Mouse (Mus musculus) neural tube, embryonic 13.5 days (tissue): ENCODE data around the gene Atp2a3. TPM values are rescaled to one million over a fixed set of nuclear protein-coding genes. Genes with fewer than 3 reads are reported as not detected.

Experiments used
- ATAC-seq: fragments of 200-750 bp; cut with Nextera tagmentation; 2 replicates; pipeline ENCODE4 v1.8.0; 2017; ENCODE audit warnings: low read depth, mild to moderate bottlenecking, moderate TSS enrichment, moderate library complexity
- H3K27ac ChIP-seq: fragments of 300-500 bp; sonication (generic); replicated peaks from 2 replicates; pipeline ENCODE4 v1.5.1; 2015; ENCODE audit warnings: moderate library complexity, mild to moderate bottlenecking, inconsistent platforms
- H3K27me3 ChIP-seq: fragments of 300-500 bp; sonication (generic); 2 replicates; pipeline ENCODE4 v1.6.1; 2015; ENCODE audit warnings: mild to moderate bottlenecking, inconsistent platforms
- H3K36me3 ChIP-seq: fragments of 300-500 bp; sonication (generic); 2 replicates; pipeline ENCODE4 v1.6.1; 2015; ENCODE audit warnings: mild to moderate bottlenecking, inconsistent platforms
- H3K4me1 ChIP-seq: fragments of 300-500 bp; sonication (generic); replicated peaks from 2 replicates; pipeline ENCODE4 v1.6.1; 2015; ENCODE audit warnings: inconsistent platforms
- H3K4me2 ChIP-seq: fragments of 300-500 bp; sonication (generic); 2 replicates; pipeline ENCODE4 v1.6.1; 2015; ENCODE audit warnings: inconsistent platforms, mild to moderate bottlenecking, moderate library complexity
- H3K4me3 ChIP-seq: fragments of 300-500 bp; sonication (generic); 2 replicates; pipeline ENCODE4 v1.5.1; 2015; ENCODE audit warnings: mild to moderate bottlenecking, inconsistent platforms
- H3K9ac ChIP-seq: fragments of 300-500 bp; sonication (generic); 2 replicates; pipeline ENCODE4 v1.6.1; 2015; ENCODE audit warnings: moderate library complexity, mild to moderate bottlenecking, inconsistent platforms
- H3K9me3 ChIP-seq: fragments of 300-500 bp; sonication (generic); 2 replicates; pipeline ENCODE4 v1.6.1; 2016; ENCODE audit warnings: inconsistent platforms
- WGBS: fragments of 180-500 bp; shearing (Covaris S2); methylation state at CpG from one replicate; pipeline ENCODE4 v1.1.7; 2015; 5-methylcytosine and 5-hydroxymethylcytosine counted together
- polyA plus RNA-seq: library from polyadenylated mRNA; unstranded; fragments of >200 nt; fragmentation: Nextera tagmentation; extraction: Ambion mirVana; gene quantifications from 2 replicates; pipeline ENCODE4 v1.2.1, GENCODE M21; 2015

Atp2a3 gene
- polyA plus RNA-seq, 1 experiment from 2014 or later = 0.80 TPM

DNA sequence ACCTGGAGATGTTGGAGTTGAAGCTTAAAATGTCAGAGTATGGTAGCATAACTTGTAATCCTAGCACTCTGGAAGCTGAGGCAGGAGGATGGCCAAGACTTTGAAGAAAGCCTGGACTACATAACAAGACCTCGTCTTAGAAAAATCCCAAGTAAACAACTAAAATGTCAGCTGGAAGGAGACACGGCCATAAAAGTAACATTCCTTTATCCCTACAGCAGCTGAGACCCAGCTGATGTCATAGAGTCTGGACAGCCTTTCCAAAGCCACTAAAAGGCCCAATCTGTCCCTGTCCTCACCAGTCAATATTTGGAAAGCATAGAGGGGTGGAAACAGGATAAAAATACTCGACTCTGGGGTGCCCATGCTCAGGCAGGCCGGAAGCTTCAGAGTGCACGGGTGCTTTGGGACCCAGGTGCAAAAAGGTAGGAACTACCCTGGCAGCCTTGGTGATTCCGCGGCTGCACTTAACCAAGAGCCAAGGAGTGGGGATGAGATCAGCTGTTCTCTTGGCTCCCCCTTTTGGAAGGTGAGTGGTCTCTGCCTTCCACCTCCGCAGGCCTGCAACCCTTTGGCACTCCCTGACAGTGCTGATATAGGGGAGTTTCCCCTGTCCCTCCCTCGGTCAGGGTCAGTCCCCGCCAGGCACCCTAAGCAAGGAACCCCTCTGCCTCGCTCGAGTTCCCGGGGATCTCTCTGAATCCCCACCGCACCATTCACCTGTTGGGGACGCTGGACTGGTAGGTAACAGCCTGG lies 867 bp upstream of the Atp2a3 start:
- Histone ChIP-seq H3K27ac (no peak overlapping the region), H3K4me1 (peaks cover 12% of the 10 kb centered on the region), H3K9ac (no peak overlapping the region), H3K9me3 (no peaks in the 10 kb centered on the region), H3K4me2 (0 out of 2 replicates have a peak overlapping the region, but pooled peaks have one; percentile 50), H3K27me3 (peaks cover 55% of the 10 kb centered on the region), H3K36me3 (no peaks in the 10 kb centered on the region), H3K4me3 (no peak overlapping the region)
- no peak for ATAC-seq
- WGBS = 14% methylated on average over 15 of the region's 15 CpGs

DNA sequence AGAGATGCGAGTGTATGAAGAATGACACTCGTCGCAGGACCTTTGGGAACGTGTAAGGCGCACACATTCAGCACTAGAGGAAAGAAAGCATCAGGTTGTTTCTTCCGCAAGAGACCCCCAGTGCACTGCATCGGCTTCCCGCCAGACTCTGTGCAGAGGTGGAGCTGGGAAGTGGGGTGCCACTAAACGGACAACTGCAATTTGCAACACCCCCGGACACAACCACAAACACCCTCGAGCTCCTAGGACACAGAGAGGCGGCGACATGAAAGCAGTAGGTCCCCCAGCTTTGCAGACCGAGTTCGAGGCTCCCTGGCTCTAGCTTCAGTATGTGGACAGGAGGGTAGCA lies 272 bp upstream of the Atp2a3 start:
- Histone ChIP-seq H3K9me3 (no peaks in the 10 kb centered on the region), H3K4me2 (peak overlapping the region; percentile 50), H3K27me3 (peaks cover 55% of the 10 kb centered on the region), H3K9ac (no peak overlapping the region), H3K4me1 (peaks cover 12% of the 10 kb centered on the region), H3K4me3 (peak overlapping the region; percentile 26), H3K36me3 (no peaks in the 10 kb centered on the region), H3K27ac (no peak overlapping the region)
- WGBS = 3% methylated on average over 15 of the region's 15 CpGs
- no peak for ATAC-seq

DNA sequence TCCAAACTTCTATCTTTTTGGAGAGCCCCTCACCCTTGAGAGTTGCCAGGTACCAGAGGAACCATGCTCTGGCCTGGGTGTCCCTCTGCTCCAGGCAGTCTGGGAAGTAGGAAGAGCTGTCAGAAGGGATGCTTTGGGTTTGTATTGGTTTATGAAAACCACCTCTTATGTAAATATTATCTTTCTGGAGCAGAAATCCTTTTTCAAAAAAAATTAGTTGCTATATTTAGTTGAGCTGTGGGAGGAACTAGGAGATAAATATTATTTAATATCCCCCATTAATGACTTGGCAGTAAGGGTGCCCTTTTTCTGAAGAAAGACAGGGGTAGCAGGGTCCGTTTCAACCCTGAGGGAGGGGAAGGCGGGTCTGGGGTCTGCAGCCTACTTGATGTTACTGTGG lies 1.4 kb downstream of the Atp2a3 start:
- H3K36me3 ChIP-seq = no peaks in the 10 kb centered on the region
- no peak overlapping the region for H3K27ac ChIP-seq
- H3K4me2 ChIP-seq = no peak overlapping the region
- 85% methylated on average over 2 of the region's 2 CpGs for WGBS
- H3K9ac ChIP-seq = no peak overlapping the region
- peaks cover 51% of the 10 kb centered on the region for H3K27me3 ChIP-seq
- no peak overlapping the region for H3K4me3 ChIP-seq
- ATAC-seq = no peak
- H3K9me3 ChIP-seq = no peaks in the 10 kb centered on the region
- H3K4me1 ChIP-seq = peaks cover 12% of the 10 kb centered on the region

DNA sequence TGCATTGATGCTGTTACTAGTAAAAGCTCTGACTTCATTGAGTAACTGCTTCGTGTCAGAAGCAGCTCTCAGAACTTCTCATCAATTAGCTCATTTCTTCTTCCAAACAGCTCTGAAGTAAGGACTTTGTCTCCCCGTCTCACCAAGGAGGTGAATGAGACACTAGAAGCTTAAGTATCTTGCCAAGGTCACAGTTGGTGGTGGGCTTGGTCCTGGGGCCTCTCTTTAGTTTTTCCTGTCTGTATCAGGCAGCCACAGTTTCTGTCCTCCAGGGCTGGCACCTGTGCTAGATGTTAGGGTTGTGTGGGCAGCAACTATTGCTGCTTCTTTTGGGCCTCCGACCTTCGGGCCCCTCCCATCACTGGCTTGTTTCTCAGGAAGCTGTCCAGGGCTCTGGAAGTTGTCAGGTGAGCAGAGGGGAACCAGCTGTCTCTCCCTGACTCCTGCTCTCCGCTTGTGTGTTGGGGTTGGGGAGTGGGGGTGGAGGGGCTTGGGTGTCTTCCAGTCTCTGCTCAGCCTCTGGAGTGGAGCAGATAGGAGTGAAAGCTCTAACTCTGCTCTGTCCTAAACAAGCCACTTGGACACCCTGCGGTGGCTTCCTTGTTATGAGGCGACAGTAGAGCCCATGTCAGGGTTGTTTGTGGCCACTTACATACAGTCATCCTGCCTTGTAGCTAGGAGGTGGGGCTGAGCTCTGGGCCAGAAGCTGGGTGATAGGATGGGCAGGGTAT lies 2.3 kb downstream of the Atp2a3 start:
- Histone ChIP-seq H3K9me3 (no peaks in the 10 kb centered on the region), H3K27ac (no peak overlapping the region), H3K9ac (no peak overlapping the region), H3K36me3 (no peaks in the 10 kb centered on the region), H3K4me3 (no peak overlapping the region), H3K4me2 (no peak overlapping the region), H3K4me1 (peaks cover 12% of the 10 kb centered on the region), H3K27me3 (peaks cover 51% of the 10 kb centered on the region)
- 52% methylated on average over 7 of the region's 7 CpGs for WGBS
- ATAC-seq = no peak

DNA sequence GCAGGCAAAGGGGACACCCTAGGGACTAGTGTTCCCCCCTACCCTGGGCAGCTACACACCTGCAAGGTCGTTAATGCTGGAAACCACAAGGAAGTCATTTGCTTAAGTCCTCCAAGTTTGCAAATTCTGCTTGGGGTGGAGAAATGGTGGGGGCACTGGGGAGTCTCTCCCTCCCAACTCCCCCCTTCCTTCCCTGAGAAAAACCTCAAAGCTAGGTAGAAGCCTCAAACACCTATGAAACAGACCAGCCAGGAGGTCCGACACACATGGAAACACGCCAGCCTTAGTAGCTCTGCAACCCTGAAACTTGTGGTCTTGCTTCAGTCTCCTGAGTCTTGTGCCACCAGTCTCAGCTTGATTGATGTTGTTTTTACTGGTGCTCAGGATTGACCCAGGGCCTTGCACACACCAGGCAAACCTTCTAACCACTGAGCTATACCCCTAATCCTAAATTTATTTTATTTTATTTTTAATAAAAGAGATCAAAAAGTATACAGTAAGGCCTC lies 2.9 kb downstream of the Atp2a3 start:
- Histone ChIP-seq H3K4me2 (no peak overlapping the region), H3K4me1 (peaks cover 12% of the 10 kb centered on the region)

DNA sequence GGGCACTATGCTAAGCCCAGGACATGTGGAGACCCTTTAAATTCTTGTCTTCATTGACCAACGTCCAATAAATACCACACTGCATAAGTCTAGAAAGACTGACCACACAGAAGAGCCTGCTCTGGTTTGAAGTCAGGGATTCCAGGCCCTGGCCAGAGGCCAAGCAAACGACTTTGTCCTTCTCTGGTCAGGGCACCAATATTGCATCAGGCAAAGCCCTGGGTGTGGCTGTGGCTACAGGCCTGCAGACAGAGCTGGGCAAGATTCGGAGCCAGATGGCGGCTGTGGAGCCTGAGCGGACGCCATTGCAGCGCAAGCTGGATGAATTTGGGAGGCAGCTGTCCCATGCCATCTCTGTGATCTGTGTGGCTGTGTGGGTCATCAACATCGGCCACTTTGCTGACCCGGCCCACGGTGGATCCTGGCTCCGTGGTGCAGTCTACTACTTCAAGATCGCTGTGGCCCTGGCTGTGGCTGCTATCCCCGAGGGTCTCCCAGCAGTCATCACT lies 14.1 kb downstream of the Atp2a3 start:
- ATAC-seq = no peak
- no peak overlapping the region for H3K4me2 ChIP-seq
- H3K4me1 ChIP-seq = no peaks in the 10 kb centered on the region
- no peaks in the 10 kb centered on the region for H3K9me3 ChIP-seq
- 84% methylated on average over 13 of the region's 13 CpGs for WGBS
- H3K27me3 ChIP-seq = peaks cover 2% of the 10 kb centered on the region; the same call in 1 of the 2 replicates
- no peaks in the 10 kb centered on the region for H3K36me3 ChIP-seq
- no peak overlapping the region for H3K4me3 ChIP-seq
- no peak overlapping the region for H3K27ac ChIP-seq
- H3K9ac ChIP-seq = no peak overlapping the region

More for the DNA sequence above, 2.9 kb downstream of the Atp2a3 start:
- no peak overlapping the region for H3K9ac ChIP-seq
- no peaks in the 10 kb centered on the region for H3K9me3 ChIP-seq
- 64% methylated on average over 3 of the region's 3 CpGs for WGBS
- no peak overlapping the region for H3K27ac ChIP-seq
- H3K4me3 ChIP-seq = no peak overlapping the region
- H3K27me3 ChIP-seq = peaks cover 51% of the 10 kb centered on the region
- H3K36me3 ChIP-seq = no peaks in the 10 kb centered on the region
- no peak for ATAC-seq

DNA sequence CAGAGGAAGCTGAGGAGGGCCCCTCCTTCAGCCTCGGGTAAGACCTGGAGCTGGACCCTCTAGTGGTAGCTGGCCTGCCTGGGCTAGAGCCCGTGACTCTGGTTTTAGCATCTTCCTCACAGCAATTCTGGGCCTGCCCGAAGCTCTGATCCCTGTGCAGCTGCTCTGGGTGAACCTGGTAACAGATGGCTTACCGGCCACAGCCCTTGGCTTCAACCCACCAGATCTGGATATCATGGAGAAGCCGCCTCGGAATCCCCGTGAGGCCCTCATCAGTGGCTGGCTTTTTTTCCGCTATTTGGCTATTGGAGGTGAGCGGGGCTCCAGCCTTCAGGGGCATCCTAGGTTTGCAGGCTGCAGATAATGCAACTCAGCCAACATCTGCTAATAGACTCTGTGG lies 21.5 kb downstream of the Atp2a3 start:
- H3K4me2 ChIP-seq = no peak overlapping the region
- H3K4me3 ChIP-seq = no peak overlapping the region
- no peaks in the 10 kb centered on the region for H3K36me3 ChIP-seq
- H3K27me3 ChIP-seq = no peaks in the 10 kb centered on the region
- H3K9me3 ChIP-seq = no peaks in the 10 kb centered on the region
- ATAC-seq = no peak
- 87% methylated on average over 9 of the region's 9 CpGs for WGBS
- no peak overlapping the region for H3K9ac ChIP-seq
- no peaks in the 10 kb centered on the region for H3K4me1 ChIP-seq
- no peak overlapping the region for H3K27ac ChIP-seq

DNA sequence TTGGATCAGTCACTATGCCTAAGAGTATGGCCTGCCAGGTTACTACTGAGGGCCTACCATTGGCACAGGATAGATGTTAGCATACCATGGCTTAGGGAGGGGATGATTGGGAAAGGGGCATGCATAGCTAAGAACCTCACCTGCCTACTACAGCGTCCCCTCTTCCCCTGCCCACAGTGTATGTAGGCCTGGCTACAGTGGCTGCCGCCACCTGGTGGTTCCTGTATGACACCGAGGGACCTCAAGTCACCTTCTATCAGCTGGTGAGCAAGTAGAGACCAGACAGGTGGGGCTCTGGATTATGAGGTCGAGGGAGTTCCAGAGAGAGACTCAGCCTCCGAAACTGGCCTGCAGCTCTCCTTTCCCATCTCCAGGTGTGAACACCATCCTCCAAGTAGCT lies 22.3 kb downstream of the Atp2a3 start:
- Histone ChIP-seq H3K36me3 (no peaks in the 10 kb centered on the region), H3K4me3 (no peak overlapping the region), H3K9ac (no peak overlapping the region), H3K27me3 (no peaks in the 10 kb centered on the region), H3K4me2 (no peak overlapping the region), H3K9me3 (no peaks in the 10 kb centered on the region), H3K4me1 (no peaks in the 10 kb centered on the region), H3K27ac (no peak overlapping the region)
- ATAC-seq = no peak
- 48% methylated on average over 5 of the region's 5 CpGs for WGBS

DNA sequence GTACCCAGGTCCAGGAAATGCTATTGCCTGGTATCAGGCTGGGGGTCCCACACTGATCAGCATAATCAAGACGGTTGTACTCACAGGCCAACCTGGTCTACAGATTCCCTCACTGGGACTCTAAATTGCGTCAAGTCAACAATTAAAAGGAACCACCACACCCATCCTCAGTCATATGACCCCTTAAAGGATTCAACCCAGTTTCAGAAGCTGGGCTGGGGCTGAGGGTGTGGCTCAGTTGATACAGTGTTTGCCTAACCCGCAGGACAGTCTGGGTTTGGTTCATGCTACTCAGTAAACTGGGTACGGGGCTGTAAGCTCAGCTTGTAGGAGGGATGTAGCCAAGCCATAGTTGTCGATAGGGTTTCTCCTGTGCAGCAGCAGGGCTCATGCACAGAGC lies 25.8 kb downstream of the Atp2a3 start:
- Histone ChIP-seq H3K4me2 (no peak overlapping the region), H3K36me3 (no peaks in the 10 kb centered on the region), H3K9ac (no peak overlapping the region), H3K27ac (no peak overlapping the region), H3K9me3 (no peaks in the 10 kb centered on the region), H3K27me3 (no peaks in the 10 kb centered on the region), H3K4me1 (no peaks in the 10 kb centered on the region; the same call in 1 of the 2 replicates), H3K4me3 (no peak overlapping the region)
- no peak for ATAC-seq
- WGBS = 74% methylated on average over 5 of the region's 5 CpGs

DNA sequence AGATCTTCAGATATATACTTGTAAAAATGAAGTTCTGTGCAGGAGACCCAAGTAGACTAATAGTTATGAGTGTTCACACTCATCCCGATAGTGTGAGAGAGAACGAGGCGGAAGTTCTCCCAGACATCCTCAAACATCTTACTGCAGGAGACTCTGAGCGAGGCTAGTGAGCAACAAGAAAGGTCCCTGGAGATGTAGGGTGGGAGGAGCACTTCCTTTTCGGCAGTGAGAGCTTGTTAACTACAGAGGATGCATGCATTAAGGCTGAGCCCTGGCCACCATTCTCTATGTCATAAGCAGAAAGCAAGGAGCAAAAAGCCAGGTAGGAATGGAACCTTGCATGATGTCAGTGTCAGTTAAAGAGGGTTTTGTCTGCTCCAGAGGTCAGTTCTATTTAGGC lies 26.3 kb downstream of the Atp2a3 start:
- Histone ChIP-seq H3K9me3 (no peaks in the 10 kb centered on the region), H3K4me1 (no peaks in the 10 kb centered on the region; the same call in 1 of the 2 replicates), H3K27me3 (no peaks in the 10 kb centered on the region), H3K4me2 (no peak overlapping the region), H3K4me3 (no peak overlapping the region), H3K36me3 (no peaks in the 10 kb centered on the region), H3K9ac (no peak overlapping the region), H3K27ac (no peak overlapping the region)
- ATAC-seq = no peak
- whole genome bisulfite sequencing = 65% methylated on average over 5 of the region's 5 CpGs

DNA sequence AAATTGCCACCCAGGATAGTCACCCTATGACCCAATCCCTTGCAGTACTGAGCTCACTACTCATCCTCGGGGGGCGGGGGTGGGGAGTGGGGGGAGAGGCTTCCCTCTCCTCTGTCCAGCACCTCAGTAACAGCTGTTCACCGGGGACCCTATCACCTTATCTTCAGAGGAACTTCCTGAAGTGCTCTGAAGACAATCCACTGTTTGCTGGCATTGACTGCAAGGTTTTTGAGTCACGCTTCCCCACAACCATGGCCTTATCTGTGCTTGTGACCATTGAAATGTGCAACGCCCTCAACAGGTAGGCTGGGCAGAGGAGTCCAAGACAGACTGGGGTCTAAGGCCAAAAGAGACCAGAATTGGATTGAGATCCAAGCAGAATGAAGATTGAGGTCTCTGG lies 26.8 kb downstream of the Atp2a3 start:
- WGBS = 82% methylated on average over 5 of the region's 5 CpGs
- no peak overlapping the region for H3K4me3 ChIP-seq
- ATAC-seq = no peak

DNA sequence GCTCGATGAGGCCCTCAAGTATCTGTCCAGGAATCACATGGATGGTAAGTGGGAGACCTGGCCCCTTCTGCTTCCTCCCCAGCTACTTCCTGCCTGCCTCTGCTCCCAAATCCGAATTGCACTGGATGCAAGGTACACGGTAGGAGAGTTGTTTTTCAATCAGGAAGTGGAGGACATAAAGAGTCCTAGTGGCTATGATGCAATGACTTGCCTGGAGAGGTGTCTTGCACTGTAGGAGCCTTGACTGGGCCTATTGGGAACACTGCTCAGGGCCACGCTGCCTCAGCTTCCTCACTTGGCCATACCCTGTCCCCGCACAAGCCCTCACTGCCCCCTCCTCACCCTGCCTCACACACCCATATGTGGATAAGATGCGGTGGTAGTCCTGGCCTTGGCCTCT lies 28.1 kb downstream of the Atp2a3 start:
- WGBS = 80% methylated on average over 6 of the region's 6 CpGs
- Histone ChIP-seq H3K4me1 (no peaks in the 10 kb centered on the region; the same call in 1 of the 2 replicates), H3K27ac (no peak overlapping the region)

More for the DNA sequence above, 26.8 kb downstream of the Atp2a3 start:
- Histone ChIP-seq H3K36me3 (no peaks in the 10 kb centered on the region), H3K9me3 (no peaks in the 10 kb centered on the region), H3K4me1 (no peaks in the 10 kb centered on the region; the same call in 1 of the 2 replicates), H3K27ac (no peak overlapping the region), H3K4me2 (no peak overlapping the region), H3K27me3 (no peaks in the 10 kb centered on the region), H3K9ac (no peak overlapping the region)

More for the DNA sequence above, 28.1 kb downstream of the Atp2a3 start:
- Histone ChIP-seq H3K4me2 (no peak overlapping the region), H3K36me3 (no peaks in the 10 kb centered on the region), H3K9ac (no peak overlapping the region), H3K27me3 (no peaks in the 10 kb centered on the region), H3K4me3 (no peak overlapping the region), H3K9me3 (no peaks in the 10 kb centered on the region)
- ATAC-seq = no peak
